11 mouse cellular contexts compared by ENCODE assay signal in genomic region chr10:91719561-91720371, GRCm38 (mm10).
DNase-seq lines count a peak whose midpoint lies in the region; ATAC-seq and TF ChIP-seq lines count a peak whose summit lies in the region.
"Had no signal": no experiment of that assay in that cellular context is flagged by ENCODE, and none has a peak within 500 bp of the region (broad histone marks: within the 10 kb centered on the region; RNA-seq: fewer than 3 reads in every experiment).

No protein-coding gene starts in this region.

- DNase-seq in neural tube, embryonic 10.5 days (ENCODE audit: extremely low spot score, low spot score): no peak
- peak; percentile 69 to 72 for DNase-seq in frontal cortex, postnatal 10 days (ENCODE audit: low spot score in 2 of 2)
- DNase-seq in left cerebral cortex, adult 2 months (ENCODE audit: extremely low spot score in 1 of 2, low spot score in 2 of 2): peak; percentile 42 to 58
- peak; percentile 39 for DNase-seq in telencephalon, adult 2 months (ENCODE audit: low read depth, low spot score)
- no peak for DNase-seq in adrenal gland, postnatal 36 days
- no peak for DNase-seq in urinary bladder, postnatal 4 days (ENCODE audit: low spot score in 2 of 2)
- DNase-seq in thymus, postnatal 0 days (ENCODE audit: low spot score): no peak
- DNase-seq: gastrocnemius, postnatal 14 days; kidney, adult 2 months had no signal

- no peaks in the 10 kb centered on the region for H3K9me3 ChIP-seq in neural tube, embryonic 13.5 days

- H3K4me1 ChIP-seq in neural tube, embryonic 13.5 days (replicated peaks): peaks cover 6% of the 10 kb centered on the region; the same call in 1 of the 2 replicates

- H3K4me3 ChIP-seq in neural tube, embryonic 13.5 days: no peak overlapping the region
- no peak overlapping the region for H3K4me3 ChIP-seq in left cerebral cortex, adult 2 months

- H3K9ac ChIP-seq in neural tube, embryonic 13.5 days: no peak overlapping the region

- H3K27ac ChIP-seq in neural tube, embryonic 13.5 days (replicated peaks): peak overlapping the region; percentile 52; the same call in 1 of the 2 replicates
- H3K27ac ChIP-seq in left cerebral cortex, adult 2 months: no peak overlapping the region
- H3K27ac ChIP-seq: macrophage had no signal

- ATAC-seq in neural tube, embryonic 13.5 days (ENCODE audit: low read depth): peak; percentile 92

- TF ChIP-seq CTCF in left cerebral cortex, adult 2 months (IDR thresholded peaks at IDR 0.05): no peak

- WGBS in neural tube, embryonic 13.5 days: 62% methylated on average over 9 of the region's 9 CpGs

- H3K4me2 ChIP-seq in neural tube, embryonic 13.5 days: no peak overlapping the region

- no peaks in the 10 kb centered on the region for H3K36me3 ChIP-seq in neural tube, embryonic 13.5 days

- H3K27me3 ChIP-seq in neural tube, embryonic 13.5 days: no peaks in the 10 kb centered on the region

- intact Hi-C loops in left cerebral cortex, adult 2 months (cut with DNase I): no loop called here

Comparison
In these comparisons a context has a peak if more than half of its experiments do, and no peak if none do; other contexts are left out.
1. DNase-seq: peak in frontal cortex, postnatal 10 days (2 of 2), left cerebral cortex, adult 2 months (2 of 2) and telencephalon, adult 2 months (single experiment); none in neural tube, embryonic 10.5 days (single experiment), adrenal gland, postnatal 36 days (0 of 2), urinary bladder, postnatal 4 days (0 of 2) and thymus, postnatal 0 days (single experiment).